Mouse (Mus musculus) macrophage (primary cell): ENCODE measurements around the gene Prex1. TPM values are rescaled to one million over a fixed set of nuclear protein-coding genes. Genes with fewer than 3 reads are reported as not detected.

ENCODE experiments used
- H3K27ac ChIP-seq: fragments of 350-480 bp; formaldehyde crosslinking; 2 replicates; pipeline ENCODE4 v1.9.0; 2021
- H3K36me3 ChIP-seq: fragments of 350-480 bp; formaldehyde crosslinking; 2 replicates; pipeline ENCODE4 v1.9.0; 2021; ENCODE audit errors: inconsistent target
- H3K4me3 ChIP-seq: fragments of 350-480 bp; formaldehyde crosslinking; 2 replicates; pipeline ENCODE4 v1.9.0; 2021; ENCODE audit errors: inconsistent target
- H3K79me2 ChIP-seq: fragments of 350-480 bp; formaldehyde crosslinking; 2 replicates; pipeline ENCODE4 v1.9.0; 2021; ENCODE audit errors: inconsistent target
- WGBS: methylation state at CpG from one replicate; pipeline ENCODE4 v1.1.7; 2026; ENCODE audit warnings: inconsistent platforms; ENCODE audit not compliant: missing documents; 5-methylcytosine and 5-hydroxymethylcytosine counted together
- polyA plus RNA-seq: library from polyadenylated mRNA; stranded (reverse); fragments of 250-400 nt; gene quantifications from 3 replicates; pipeline ENCODE4 v1.2.4, GENCODE M21; 2018; ENCODE audit warnings: inconsistent platforms

The Prex1 gene
- polyA plus RNA-seq, 1 experiment from 2014 or later = 51.9 TPM

DNA sequence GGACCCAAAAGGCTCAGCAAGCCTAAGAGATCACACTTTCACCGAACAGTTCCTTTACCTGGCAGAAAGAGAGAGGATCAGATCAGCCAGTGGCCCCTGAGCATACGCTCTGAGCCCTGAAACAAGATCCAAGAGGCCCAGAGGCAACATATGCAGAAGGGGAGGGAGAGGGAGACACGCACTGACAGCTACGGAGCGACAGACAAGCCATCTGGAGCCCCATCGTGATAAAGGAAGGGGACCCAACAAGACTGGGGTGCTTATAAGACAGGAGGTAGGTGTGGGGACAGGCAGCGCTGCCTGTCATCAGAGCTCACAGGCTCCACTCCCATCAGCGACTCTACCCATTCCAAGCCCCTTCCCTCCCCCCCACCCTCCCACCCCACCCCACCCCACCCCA is 27.8 kb downstream of the Prex1 start:
- Histone ChIP-seq H3K27ac (no peak overlapping the region), H3K36me3 (peaks cover 8% of the 10 kb centered on the region; the same call in 1 of the 2 replicates), H3K79me2 (peaks cover 100% of the 10 kb centered on the region), H3K4me3 (no peak overlapping the region)
- 80% methylated on average over 6 of the region's 8 CpGs for WGBS

DNA sequence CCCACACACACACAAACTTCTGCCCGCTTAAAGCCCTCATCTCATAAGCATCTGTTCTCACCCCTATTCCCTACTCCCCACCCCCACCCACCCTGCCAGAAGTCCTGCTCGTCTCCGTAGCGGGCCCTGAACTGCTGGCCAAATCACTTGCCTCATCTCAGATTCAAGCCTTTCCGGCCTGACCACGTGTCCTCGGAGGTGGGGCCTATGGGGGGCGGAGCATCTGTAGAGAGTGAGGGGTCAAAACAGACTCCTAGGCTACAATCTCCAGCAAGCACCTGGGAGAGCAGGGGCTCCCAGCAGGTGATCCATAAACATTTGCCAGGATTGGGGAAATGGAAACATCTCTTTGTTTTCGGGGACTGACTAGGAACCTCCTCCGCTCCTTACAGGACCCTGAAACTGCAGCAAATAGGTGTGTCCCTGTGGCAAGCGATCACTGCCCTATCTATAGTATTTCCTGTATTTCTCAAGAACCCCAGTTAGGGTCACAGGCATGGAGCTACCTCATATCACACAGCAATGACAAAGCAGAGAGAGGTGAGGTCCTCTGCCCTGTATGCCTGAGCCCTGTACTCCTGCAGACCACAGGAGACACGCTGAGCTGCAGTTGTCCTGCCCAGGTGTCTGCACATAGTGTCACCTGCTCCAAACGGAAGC is 29.6 kb downstream of the Prex1 start:
- Histone ChIP-seq H3K36me3 (0 out of 2 replicates have a peak, but pooled peaks cover 8% of the 10 kb centered on the region), H3K4me3 (no peak overlapping the region), H3K79me2 (peaks cover 100% of the 10 kb centered on the region), H3K27ac (no peak overlapping the region)
- WGBS = 40% methylated on average over 12 of the region's 13 CpGs

DNA sequence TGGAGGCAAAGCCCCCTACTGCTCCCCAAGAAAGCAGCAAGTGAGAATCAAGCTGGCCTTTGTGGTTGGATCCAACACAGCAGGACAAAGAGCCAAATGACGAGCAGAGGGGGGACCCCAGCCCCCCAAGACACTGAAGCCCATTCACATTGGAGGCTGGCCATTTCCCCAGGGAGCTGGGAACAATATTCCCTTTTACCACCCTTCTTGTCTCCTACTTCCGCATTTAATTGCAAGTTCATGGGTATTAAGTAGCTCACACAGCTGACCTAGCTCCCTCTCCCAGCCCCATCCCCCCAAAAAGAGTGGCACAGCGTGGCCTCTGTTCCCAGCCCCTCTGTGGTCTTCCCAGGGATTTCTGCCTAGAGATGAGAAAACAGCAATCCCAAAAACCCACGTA is 30.8 kb downstream of the Prex1 start:
- no peak overlapping the region for H3K4me3 ChIP-seq
- no peak overlapping the region for H3K27ac ChIP-seq
- no peaks in the 10 kb centered on the region for H3K36me3 ChIP-seq
- H3K79me2 ChIP-seq = peaks cover 100% of the 10 kb centered on the region
- 81% methylated on average over 3 of the region's 4 CpGs for WGBS

DNA sequence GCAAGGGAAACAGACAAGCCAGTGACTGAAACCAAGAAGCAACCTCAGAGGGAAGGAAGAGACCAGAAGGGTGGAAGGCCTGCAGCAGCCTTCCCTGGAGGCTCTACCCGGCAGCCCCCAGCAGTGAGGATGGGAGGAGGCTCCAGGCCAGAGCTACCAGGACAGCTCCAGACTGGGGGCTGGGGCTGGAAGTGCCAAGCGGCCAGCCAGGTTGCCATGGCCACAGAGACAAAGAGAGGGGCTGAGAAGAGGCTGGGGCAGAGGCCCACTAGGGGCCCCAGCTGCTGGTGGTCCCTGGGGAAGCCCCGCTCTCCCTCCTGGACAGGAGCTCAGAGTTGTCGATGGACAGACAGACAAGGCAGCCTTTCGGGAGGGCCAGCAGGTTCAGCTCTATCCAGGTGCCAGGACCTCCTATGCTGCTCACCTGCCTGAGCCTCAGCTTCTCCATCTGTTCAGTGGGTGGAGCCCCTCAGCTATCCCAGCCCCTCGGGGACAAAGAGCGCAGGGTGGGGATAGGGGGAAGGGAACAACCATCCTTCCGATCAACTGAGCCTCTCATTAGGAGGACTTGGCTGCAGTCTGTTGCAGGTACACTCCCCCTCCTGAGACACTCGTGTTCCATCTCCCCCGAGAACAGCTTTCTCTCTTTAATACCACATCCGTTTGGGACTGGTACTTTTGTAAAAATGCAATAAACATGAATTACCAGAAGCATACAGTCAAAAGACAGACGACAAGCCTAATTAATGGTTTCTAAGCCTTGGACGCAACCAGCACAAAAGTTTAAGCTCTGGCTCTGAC is 34.5 kb downstream of the Prex1 start:
- WGBS = 79% methylated on average over 13 of the region's 13 CpGs
- H3K4me3 ChIP-seq = no peak overlapping the region
- H3K27ac ChIP-seq = no peak overlapping the region
- H3K36me3 ChIP-seq = no peaks in the 10 kb centered on the region
- peaks cover 100% of the 10 kb centered on the region for H3K79me2 ChIP-seq

DNA sequence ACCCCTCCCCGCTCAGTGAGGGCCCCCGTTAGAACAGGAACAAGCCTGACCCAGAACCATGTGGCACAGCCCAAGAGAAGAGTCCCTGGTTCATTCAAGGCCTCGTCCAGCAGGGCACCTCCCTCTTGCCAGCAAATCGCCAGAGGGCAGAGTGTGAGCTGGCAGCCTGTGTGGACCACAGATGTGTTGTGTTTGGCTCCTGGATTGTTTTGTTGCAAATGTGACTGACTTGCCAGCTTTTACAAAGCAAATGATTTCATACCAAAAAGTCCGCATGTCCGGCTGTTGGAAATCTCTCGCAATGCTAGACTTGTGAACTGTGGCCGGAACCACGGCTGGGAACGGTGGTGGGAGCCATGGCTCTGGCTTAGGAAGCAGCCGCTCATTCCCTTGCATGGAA is 36.7 kb downstream of the Prex1 start:
- Histone ChIP-seq H3K79me2 (peaks cover 100% of the 10 kb centered on the region), H3K27ac (no peak overlapping the region), H3K4me3 (no peak overlapping the region), H3K36me3 (no peaks in the 10 kb centered on the region)
- WGBS = 86% methylated on average over 11 of the region's 11 CpGs

DNA sequence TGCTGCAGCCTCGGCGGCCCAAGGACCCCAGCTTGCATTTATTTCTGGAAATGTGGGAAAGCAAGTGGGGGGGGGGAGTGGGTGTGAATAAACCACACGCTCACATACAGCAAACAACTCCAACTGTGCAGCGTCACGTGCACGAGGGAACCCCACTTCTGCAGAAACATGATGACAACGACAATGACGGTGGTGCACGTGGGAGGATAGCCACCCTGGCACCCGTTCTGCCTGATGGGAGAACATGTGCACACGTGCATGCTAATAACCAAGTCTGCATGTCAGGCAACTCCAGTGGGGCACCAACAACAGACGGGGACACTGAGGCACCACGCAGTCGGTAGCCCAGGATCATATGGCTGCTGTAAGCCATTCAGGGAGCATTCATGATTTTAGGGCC is 37.1 kb downstream of the Prex1 start:
- H3K4me3 ChIP-seq = no peak overlapping the region
- no peaks in the 10 kb centered on the region for H3K36me3 ChIP-seq
- 88% methylated on average over 14 of the region's 14 CpGs for WGBS
- H3K27ac ChIP-seq = no peak overlapping the region
- peaks cover 100% of the 10 kb centered on the region for H3K79me2 ChIP-seq

DNA sequence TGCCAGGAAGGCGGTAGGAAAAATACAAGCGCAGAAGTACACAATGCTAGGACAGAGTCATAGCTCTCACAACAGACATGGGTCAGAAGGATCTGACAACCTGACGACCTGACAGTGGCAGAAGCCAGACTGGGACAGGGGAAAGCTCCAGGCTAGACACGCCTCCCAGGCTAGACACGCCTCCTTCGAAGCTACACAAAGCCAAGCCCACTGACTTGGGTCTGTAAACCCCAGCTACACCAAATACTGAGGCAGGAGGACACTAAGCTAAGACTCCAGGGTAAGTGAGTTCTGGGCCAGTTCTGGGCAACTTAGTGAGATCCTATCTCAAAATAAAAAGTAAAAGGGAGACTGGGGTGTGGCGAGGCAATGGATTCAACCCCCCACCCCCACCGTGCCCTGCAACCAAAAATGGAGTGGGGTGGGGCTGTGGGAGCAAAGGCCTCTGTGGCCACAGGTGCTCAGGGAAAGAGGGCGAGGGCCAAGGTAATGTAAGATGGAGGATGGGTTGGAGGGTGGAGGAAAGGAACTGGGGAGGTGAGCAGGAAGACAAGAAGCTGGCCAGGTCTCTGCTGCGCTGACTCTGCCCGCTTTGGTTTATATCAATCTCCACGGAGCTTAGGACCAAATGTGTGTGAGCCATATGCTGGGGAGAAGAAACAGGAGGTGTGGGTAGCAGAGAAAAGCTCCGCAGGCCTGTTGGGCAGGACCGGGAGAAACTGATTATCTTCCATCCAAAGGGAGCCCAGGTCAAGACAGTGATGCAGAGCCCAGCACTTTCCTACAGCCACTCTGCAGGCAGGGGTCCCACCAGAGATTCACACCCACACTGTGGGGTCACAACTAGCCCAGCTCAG is 37.8 kb downstream of the Prex1 start:
- 86% methylated on average over 14 of the region's 14 CpGs for WGBS
- H3K4me3 ChIP-seq = no peak overlapping the region
- peaks cover 100% of the 10 kb centered on the region for H3K79me2 ChIP-seq
- H3K36me3 ChIP-seq = no peaks in the 10 kb centered on the region
- H3K27ac ChIP-seq = no peak overlapping the region

DNA sequence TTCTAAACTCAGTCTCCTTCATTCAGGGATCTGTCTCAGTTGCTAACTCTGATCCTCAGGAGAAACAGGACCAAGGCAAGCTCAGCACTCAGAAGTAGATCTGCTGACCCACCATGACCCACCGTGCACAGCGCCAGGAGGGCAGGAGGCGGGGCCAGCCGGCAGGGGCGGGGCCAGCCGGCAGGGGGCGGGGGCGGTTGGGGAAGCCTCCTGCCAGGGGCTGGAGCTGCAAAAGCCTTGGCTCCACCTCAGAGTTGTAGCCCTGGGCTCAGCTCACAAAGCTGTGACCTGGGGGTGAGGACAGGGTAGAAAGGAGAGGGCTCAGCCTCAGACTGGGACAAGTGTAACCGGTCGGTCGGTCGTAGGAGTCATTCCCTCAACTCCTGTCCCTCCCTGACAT is 38.9 kb downstream of the Prex1 start:
- 34% methylated on average over 12 of the region's 12 CpGs for WGBS
- Histone ChIP-seq H3K79me2 (peaks cover 100% of the 10 kb centered on the region), H3K36me3 (no peaks in the 10 kb centered on the region), H3K27ac (no peak overlapping the region), H3K4me3 (no peak overlapping the region)

DNA sequence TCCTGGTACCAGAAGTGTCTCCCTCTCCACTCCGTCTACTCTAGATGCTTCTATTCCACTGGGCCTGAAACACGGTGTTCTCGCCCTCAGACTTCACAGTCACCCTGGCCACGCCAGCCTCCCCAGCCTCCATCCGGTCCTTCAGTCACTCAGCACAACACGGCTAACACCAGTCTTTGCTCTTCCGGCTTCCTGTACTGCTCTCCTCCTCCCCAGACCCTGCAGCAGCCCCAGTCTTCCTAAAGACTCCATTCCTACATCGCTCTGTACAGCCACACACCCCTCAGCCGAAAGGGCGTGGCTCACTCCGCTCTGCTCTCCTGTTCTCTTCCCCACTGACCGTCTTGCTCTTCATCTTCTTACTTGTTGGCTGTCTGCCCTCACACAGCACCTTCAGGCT is 39.7 kb downstream of the Prex1 start:
- no peaks in the 10 kb centered on the region for H3K36me3 ChIP-seq
- peaks cover 100% of the 10 kb centered on the region for H3K79me2 ChIP-seq
- no peak overlapping the region for H3K27ac ChIP-seq
- 75% methylated on average over 12 of the region's 12 CpGs for WGBS
- no peak overlapping the region for H3K4me3 ChIP-seq

DNA sequence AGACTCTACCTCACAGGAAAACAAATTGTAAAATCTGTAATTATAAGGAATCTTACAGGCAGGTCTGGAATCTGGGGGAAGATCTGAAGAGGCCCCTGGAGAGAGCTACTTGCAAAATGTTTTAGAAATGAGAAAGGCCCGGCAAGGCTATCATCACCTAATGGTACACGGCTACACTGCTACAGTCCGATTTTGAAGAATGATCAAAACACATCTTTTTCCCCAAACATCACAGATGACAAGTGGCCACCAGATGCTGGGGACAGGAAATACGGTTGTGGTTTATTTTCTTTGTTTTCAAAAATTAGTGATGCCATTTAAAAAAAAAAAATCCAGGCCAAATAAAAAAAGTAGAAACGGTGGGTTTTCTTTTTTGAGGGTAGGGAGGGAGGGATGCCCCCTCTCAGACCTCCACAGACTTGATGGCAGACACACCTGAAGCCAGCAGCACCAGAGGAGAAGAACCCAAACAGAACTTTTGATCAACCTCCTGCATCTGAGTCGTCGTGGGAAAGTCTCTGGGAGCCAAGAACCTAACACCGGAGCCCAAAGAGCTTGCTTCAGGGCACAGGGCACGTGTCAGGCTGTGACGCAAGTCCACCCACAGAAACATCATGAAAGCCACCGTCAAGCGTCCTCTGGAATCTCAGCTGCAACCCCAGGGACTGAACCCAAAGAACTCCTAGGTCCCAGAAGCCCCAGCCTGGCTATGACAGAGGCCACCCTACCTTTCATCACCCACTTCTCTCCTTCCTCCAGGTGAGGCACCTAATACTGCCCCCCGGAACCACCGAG is 41.3 kb downstream of the Prex1 start:
- H3K4me3 ChIP-seq = no peak overlapping the region
- 0 out of 2 replicates have a peak, but pooled peaks cover 3% of the 10 kb centered on the region for H3K36me3 ChIP-seq
- peaks cover 100% of the 10 kb centered on the region for H3K79me2 ChIP-seq
- WGBS = 37% methylated on average over 12 of the region's 14 CpGs
- no peak overlapping the region for H3K27ac ChIP-seq

DNA sequence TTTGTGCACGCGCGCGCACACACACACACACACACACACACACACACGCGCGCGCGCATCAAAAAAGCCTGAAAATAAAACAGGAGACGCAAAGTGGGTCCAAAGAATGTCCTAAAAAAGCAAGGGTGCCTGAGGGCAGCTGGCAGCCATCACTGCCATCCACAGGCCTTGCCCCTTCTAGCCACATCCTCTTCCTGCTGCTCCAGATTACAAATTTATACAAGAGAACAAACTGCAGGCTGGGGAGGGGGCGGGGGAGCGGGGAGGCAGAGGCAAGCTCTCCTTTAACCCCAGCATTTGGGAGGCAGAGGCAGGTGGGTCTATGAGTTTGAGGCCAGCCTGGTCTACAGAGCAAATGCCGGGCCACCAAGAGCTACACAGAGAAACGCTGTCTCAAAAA is 42.0 kb downstream of the Prex1 start:
- no peak overlapping the region for H3K27ac ChIP-seq
- WGBS = 29% methylated on average over 14 of the region's 14 CpGs
- 0 out of 2 replicates have a peak, but pooled peaks cover 6% of the 10 kb centered on the region for H3K36me3 ChIP-seq
- no peak overlapping the region for H3K4me3 ChIP-seq
- peaks cover 100% of the 10 kb centered on the region for H3K79me2 ChIP-seq

DNA sequence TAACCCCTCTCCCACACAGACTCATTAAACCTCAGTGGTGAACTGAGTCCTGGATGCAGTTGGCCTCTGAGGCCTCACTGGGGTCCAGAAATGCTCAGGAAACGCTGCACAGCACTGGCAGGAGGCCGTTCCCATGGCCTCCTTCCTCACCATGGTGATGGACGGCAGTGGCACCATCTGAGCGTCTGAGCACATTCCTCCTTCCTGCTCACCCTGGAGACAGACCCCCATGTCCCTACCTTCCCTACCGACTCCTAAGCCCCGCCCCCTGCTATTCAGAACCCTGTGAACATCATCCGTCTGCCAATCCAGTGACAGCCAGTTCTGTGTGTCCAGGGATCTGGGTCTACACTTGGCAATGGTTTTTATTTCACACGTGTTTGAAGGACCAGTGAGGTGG is 42.6 kb downstream of the Prex1 start:
- peaks cover 100% of the 10 kb centered on the region for H3K79me2 ChIP-seq
- no peak overlapping the region for H3K4me3 ChIP-seq
- H3K27ac ChIP-seq = no peak overlapping the region
- 36% methylated on average over 3 of the region's 8 CpGs for WGBS
- 0 out of 2 replicates have a peak, but pooled peaks cover 6% of the 10 kb centered on the region for H3K36me3 ChIP-seq

DNA sequence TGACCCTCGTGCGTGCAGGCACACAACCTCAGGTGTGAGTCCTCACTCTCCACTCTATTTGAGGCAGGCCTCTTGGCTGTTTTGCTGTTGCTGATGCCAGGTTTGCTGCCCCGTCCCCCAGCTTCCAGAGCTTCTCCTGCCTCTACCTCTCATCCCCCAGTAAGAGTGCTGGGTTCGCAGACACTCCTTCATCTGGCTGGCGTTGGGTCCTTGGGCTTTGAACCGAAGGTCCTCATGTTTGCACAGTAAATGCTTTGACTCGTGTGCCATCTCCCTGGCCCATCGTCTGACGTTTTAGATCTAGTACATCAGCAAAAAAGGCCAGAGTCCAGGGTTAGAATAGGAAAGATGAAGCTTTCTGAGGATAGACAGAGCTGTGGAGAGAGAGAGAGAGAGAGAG is 43.7 kb downstream of the Prex1 start:
- H3K36me3 ChIP-seq = peaks cover 6% of the 10 kb centered on the region; the same call in 1 of the 2 replicates
- H3K27ac ChIP-seq = no peak overlapping the region
- WGBS = 99% methylated on average over 9 of the region's 9 CpGs
- H3K4me3 ChIP-seq = no peak overlapping the region
- peaks cover 100% of the 10 kb centered on the region for H3K79me2 ChIP-seq
